Mouse (Mus musculus) granulocyte monocyte progenitor cell, adult 5-6 weeks (primary cell): ENCODE results near the gene Arid1b. TPM values are rescaled to one million over a fixed set of nuclear protein-coding genes. Genes with fewer than 3 reads are reported as not detected.

Experiments used
- ATAC-seq: replicated peaks from 2 replicates; pipeline ENCODE4 v1.8.0; 2016; ENCODE audit warnings: mild to moderate bottlenecking, moderate TSS enrichment, inconsistent platforms; ENCODE audit not compliant: poor library complexity, severe bottlenecking
- total RNA-seq, 2 experiments: library from RNA; stranded (forward) in 1 of 2; stranded (reverse) in 1 of 2; fragments of 200-712, 200-1000 nt in 1 of 2; fragments of >200 nt in 1 of 2; fragmentation: Nextera tagmentation in 1 of 2; gene quantifications; 2 replicates each; pipeline ENCODE4 v1.2.3; 2014 to 2017

Arid1b gene
- total RNA-seq, 2 experiments from 2014 or later = 29.4 to 39.2 TPM

GRCm38 (mm10) chr17:5198811-5199210 lies 204.7 kb downstream of the Arid1b start:
- ATAC-seq = no peak

DNA sequence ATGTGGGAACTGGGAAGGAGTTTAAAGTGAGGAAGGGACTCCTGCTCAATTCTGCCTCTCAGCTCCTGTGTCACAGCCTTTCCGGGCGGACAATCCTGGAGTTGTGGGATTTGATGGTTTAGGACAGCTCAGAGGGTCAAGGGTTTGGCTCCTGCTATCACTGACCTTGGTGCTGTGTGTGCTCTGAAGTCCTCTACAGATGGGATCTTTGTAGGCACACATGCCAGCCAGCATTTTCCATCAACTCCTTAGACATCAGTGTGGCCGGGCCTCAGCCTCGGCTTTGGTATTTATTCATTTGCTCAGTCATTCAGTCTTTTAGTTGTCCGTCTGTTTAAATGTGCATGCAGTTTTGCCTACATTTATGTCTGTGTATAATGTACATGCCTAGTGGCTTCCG lies 206.5 kb downstream of the Arid1b start:
- no peak for ATAC-seq

- ATAC-seq = peak; percentile 57
These were observed 207.9 kb downstream of the Arid1b start for GRCm38 (mm10) chr17:5201859-5202598.

DNA sequence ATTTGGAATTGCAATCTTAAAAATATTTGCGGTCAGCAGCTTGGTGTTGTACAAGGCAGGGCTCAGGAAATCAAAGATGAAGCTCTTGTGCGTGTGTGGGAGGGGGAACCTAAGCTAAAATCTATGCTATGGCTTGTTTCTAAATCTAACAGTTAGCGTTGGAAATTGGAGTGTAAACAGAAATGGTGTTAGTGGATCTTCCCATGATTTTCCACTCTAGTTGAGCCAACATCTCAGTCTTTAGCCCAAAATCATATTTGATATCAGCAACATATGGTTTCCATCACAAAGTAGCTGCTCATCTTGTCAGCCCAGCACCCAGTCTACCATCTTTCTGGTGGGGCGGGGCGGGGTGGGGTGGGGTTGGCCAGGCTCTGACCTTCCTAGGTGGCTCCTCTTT lies 208.6 kb downstream of the Arid1b start:
- ATAC-seq = no peak

- ATAC-seq = no peak
These were observed 209.4 kb downstream of the Arid1b start for GRCm38 (mm10) chr17:5203346-5204102.

- no peak for ATAC-seq
These were observed 210.1 kb downstream of the Arid1b start for GRCm38 (mm10) chr17:5204103-5204665.

DNA sequence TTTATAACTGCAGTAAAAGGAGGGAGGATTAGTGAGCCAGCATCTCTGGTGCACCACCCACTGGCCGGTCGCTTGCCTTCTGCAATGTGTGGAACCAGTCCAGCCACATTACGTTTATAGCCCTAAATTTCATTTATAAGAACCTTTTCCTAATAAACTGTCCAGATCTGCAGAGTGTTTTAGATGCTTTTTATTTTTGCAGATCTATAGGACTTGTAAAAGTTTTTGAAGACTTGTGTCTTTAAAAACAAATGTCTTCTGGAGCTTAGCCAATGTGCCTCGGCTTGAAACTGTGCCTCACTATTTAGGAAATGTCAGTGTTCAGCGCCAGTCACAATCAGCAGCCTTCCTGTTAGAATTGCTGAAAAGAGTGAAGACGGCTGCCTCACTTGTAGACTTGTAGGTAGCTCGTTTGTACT lies 211.0 kb downstream of the Arid1b start:
- ATAC-seq = no peak

DNA sequence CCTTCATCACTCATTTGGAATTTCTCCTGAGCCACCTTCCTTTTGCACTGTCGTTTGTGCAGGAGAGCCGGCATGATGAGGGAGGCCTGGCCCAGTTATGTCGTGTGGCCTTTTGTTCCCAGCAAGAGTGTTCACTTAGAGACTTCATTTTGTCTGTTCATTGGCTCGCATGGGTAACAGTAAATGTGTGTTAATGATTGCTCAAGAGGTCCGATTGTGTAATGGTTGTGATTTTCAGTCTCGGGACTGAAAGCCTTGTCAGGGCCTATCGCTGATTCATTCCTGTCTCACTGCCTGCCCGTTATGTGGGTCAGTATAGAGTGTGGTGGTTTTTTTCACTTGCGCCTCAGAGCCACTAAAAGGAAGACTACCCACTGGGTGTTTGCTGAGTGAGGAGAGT lies 212.6 kb downstream of the Arid1b start:
- peak; percentile 62 for ATAC-seq

GRCm38 (mm10) chr17:5207881-5208280 lies 213.7 kb downstream of the Arid1b start:
- no peak for ATAC-seq

- no peak for ATAC-seq
These were observed 214.2 kb downstream of the Arid1b start for GRCm38 (mm10) chr17:5208362-5208761.

DNA sequence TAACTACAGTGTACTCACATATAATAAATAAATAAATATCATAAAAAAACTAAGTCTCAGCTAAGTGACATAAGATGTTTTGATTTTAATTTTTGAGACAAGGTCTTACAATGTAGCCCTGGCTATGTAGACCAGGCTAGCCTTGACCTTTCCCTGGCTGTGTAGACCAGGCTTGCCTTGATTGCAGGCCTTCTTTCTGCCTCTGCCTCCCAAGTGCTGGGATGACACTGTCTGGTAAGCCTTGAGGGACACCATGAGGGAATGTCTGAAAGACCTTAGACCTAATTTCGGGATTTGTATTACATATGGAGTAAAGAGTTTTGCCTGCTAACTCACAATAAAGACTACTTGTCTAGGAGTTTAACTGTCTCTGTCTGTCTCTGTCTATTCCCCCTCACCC lies 214.9 kb downstream of the Arid1b start:
- ATAC-seq = no peak

- ATAC-seq = peak; percentile 19
These were observed 216.1 kb downstream of the Arid1b start for GRCm38 (mm10) chr17:5210101-5210727.

GRCm38 (mm10) chr17:5210891-5211290 lies 216.8 kb downstream of the Arid1b start:
- ATAC-seq = peak; percentile 77

- ATAC-seq = no peak
These were observed 218.0 kb downstream of the Arid1b start for GRCm38 (mm10) chr17:5212166-5212565.

GRCm38 (mm10) chr17:5213441-5213840 lies 219.3 kb downstream of the Arid1b start:
- no peak for ATAC-seq

DNA sequence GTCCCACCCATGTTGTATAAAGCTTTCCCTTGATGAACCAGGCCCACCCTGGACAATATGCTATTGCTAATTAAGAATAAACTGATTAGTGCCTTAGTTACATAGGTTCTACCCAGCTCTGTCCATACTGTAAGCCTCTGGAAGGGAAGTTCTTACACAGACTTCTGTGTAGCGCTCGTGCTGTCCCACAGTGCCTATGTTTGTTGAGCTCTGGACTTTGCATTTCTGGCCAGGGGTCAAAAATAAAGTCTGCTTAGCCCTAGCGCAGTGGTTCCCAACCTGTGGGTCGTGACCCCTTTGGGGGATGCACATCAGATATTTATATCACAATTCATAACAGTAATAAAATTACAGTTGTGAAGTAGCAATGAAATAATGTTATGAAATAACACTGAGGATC lies 221.2 kb downstream of the Arid1b start:
- ATAC-seq = no peak

DNA sequence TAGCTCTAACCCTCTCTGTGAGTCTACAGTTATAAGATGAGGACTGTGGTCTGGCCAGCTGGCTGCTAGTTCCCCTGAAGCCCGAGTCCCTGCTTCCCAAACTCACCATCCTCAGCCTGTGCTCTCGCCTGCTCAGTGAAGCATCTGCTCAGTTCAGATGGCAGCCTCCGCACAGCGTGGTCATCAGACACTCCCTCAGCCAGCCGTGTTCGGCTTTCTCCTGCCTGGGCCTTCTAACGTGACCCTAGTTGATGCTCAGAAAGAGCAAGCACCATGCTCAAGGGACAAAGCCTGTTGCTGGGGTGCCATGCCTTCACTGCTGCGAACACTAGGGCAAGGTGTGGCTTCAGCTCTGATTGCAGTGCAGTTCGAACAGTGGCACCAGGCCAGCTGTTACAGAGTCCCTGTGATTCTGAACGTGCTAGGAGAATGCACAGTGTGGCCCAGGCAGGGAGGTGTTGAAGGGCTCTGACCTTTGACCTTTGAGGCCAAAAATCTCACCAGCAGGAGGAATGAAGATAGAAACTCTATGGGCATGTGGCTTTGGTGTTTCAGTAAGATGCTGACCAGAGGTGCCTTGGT lies 222.9 kb downstream of the Arid1b start:
- no peak for ATAC-seq

DNA sequence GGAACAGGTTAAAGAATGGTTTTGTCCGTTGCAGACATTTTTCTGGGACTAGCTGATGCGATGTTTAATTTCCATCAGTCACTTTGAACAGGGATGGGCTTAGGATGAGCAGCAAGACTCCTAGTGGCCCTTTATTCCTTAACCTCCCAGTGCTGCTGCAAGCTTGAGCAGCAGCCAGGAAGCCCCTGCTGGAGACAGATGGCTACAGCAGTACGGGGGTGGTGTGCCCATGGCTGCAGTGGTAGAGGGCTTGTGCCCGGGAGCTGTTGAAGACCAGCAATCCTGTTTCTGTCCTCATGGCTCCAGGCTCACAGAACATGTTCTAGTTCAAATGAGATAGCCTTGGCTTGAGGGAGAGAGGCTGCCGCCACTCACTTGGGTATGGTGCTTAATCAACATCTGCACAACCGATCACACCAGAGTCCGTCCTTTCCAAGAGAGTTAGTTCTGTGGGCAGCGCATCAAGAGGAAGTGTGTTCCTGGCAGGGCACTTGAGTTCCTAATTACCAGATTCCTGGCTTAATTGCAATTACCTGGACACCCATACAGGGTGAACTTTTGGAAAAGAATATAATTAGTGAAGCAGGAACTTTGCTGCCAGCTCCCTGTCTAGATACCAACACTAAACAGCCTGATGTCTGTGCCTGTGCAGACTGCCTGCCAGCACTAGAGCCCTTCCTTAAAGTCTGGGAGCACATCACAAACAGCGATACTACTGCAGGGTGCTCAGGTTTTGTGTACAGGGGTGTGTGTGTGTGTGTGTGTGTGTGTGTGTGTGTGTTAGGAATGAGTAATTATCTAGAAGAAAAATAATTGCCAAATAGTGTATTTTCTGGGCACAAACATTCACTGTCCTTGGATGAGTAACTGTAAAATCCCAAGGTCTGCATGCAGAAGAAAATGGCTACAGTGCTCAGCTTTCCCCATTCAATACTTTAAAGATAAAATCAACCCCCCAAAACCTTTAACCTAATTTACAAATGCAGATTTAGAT lies 224.0 kb downstream of the Arid1b start:
- peak; percentile 51 for ATAC-seq

- no peak for ATAC-seq
These were observed 224.9 kb downstream of the Arid1b start for GRCm38 (mm10) chr17:5218955-5219557.
